Comparison of ENCODE assay signal across 8 mouse cellular contexts in the genomic region with DNA sequence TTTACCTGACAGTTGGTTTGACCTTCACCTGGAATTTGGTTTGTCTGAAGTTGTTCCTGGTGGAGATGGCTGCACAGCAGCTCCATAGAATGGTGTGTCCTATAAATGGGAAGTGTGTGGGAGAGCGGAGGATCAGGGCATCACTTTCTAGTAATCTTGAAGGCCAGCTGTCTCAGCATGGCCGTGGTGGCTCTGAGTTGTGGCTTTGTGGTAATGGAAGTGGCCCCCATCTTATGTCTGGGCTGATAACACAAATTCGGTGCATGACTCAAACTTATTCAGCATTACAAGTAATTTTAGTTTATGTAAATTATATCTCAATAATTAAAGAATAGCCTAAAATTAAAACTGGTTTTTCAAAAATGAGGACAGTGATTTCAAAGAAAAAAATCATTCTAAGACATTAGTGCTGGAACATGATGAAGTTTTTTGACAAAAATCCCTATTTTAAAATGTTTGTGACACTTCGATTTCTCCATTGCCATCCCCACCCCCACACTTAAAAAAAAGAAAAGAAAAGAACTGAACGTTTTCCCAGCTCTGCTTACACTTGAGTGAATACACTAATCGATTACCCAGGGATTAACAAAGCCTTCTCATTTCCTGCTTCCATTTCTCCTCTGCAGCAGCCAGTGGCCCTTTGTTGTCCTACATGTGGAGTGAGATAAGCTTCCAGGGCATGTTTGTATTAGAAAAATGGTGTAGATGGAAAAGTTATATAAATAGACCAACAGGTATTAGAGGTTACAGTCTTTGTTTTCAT.
DNase-seq lines count a peak whose midpoint lies in the region; ATAC-seq and TF ChIP-seq lines count a peak whose summit lies in the region.

No protein-coding gene starts in this region.

- H3K9ac ChIP-seq in kidney, embryonic 16.5 days (replicated peaks; ENCODE audit: low read length): no peak overlapping the region
- H3K9ac ChIP-seq in intestine, embryonic 16.5 days (ENCODE audit: low read depth, low read length): no peak overlapping the region

- no peak for ATAC-seq in kidney, embryonic 16.5 days (ENCODE audit: low FRiP score, low TSS enrichment)
- ATAC-seq in intestine, embryonic 16.5 days: 0 out of 2 replicates have a peak, but pooled peaks have one; percentile 41

- peak overlapping the region; percentile 73; the same call in 1 of the 2 replicates for H3K27ac ChIP-seq in kidney, embryonic 16.5 days (ENCODE audit: low read length)
- H3K27ac ChIP-seq in intestine, embryonic 16.5 days (ENCODE audit: low read length): no peak overlapping the region

- intact Hi-C loops in left cerebral cortex, postnatal 25 days (cut with DNase I): no loop called here

- WGBS in kidney, embryonic 16.5 days: 39% methylated on average over 6 of the region's 6 CpGs
- WGBS in intestine, embryonic 16.5 days: 40% methylated on average over 6 of the region's 6 CpGs

- H3K79me2 ChIP-seq in myocyte (ENCODE audit: control insufficient read depth, insufficient read depth): peaks cover 43% of the 10 kb centered on the region

- 0 out of 2 replicates have a peak, but pooled peaks cover 3% of the 10 kb centered on the region for H3K36me3 ChIP-seq in kidney, embryonic 16.5 days (ENCODE audit: insufficient read depth, low read length)
- H3K36me3 ChIP-seq in intestine, embryonic 16.5 days (ENCODE audit: control insufficient read depth, insufficient read depth, low read length): no peaks in the 10 kb centered on the region
- no peaks in the 10 kb centered on the region for H3K36me3 ChIP-seq in myocyte (ENCODE audit: control insufficient read depth, insufficient read depth)

- H3K4me1 ChIP-seq in kidney, embryonic 16.5 days (ENCODE audit: insufficient read depth, low read length): peaks cover 47% of the 10 kb centered on the region
- peaks cover 30% of the 10 kb centered on the region for H3K4me1 ChIP-seq in intestine, embryonic 16.5 days (ENCODE audit: control insufficient read depth, insufficient read depth, low read length)

- H3ac ChIP-seq in myocyte (ENCODE audit: control insufficient read depth, insufficient read length): no peak overlapping the region

- no peak overlapping the region for H3K4me3 ChIP-seq in kidney, embryonic 16.5 days (ENCODE audit: low read length)
- H3K4me3 ChIP-seq in intestine, embryonic 16.5 days (ENCODE audit: low read length): no peak overlapping the region
- H3K4me3 ChIP-seq in myocyte: no peak overlapping the region

- H3K27me3 ChIP-seq in kidney, embryonic 16.5 days (ENCODE audit: insufficient read depth, low read length): no peaks in the 10 kb centered on the region
- no peaks in the 10 kb centered on the region for H3K27me3 ChIP-seq in intestine, embryonic 16.5 days (replicated peaks; ENCODE audit: control insufficient read depth, insufficient read depth, low read length)
- no peaks in the 10 kb centered on the region for H3K27me3 ChIP-seq in myocyte (ENCODE audit: control insufficient read depth, insufficient read depth, insufficient read length)

- no peaks in the 10 kb centered on the region for H3K9me3 ChIP-seq in kidney, embryonic 16.5 days (ENCODE audit: low read length)
- H3K9me3 ChIP-seq in intestine, embryonic 16.5 days (ENCODE audit: control insufficient read depth, low read length): no peaks in the 10 kb centered on the region

- no peak overlapping the region for H3K4me2 ChIP-seq in kidney, embryonic 16.5 days (replicated peaks; ENCODE audit: low read depth, low read length)
- no peak overlapping the region for H3K4me2 ChIP-seq in intestine, embryonic 16.5 days (ENCODE audit: low read depth, low read length)
- H3K4me2 ChIP-seq in myocyte (ENCODE audit: low read depth): peak overlapping the region; percentile 35

- no peak for TF ChIP-seq POLR2A in myocyte (IDR thresholded peaks at IDR 0.05; ENCODE audit: insufficient read length, low read depth)

- DNase-seq in kidney, postnatal 14 days: no peak
- peak; percentile 69 for DNase-seq in c-Kit-positive CD71-positive TER-119-positive erythroid progenitor cells, embryonic 14.5 days (ENCODE audit: low spot score)
- no peak for DNase-seq in layer of hippocampus, adult 9-11 months
- DNase-seq in right cerebral cortex, adult 2 months (ENCODE audit: low spot score in 2 of 2): no peak
- DNase-seq in left cerebral cortex, postnatal 25 days (ENCODE audit: low spot score in 2 of 2): no peak

TF ChIP-seq in myocyte, 11 proteins besides CTCF, POLR2A, EP300 and RAD21:
- TF ChIP-seq TCF12 (IDR thresholded peaks at IDR 0.05; ENCODE audit: insufficient read depth, poor library complexity, severe bottlenecking) (peak; percentile 75), TCF3 (IDR thresholded peaks at IDR 0.05; ENCODE audit: insufficient read length, low read depth) (peak; percentile 50), MYOD1 (IDR thresholded peaks at IDR 0.05; ENCODE audit: control insufficient read depth in 1 of 3, insufficient read length in 2 of 3, low read depth in 2 of 3) (peak; percentile 42 to 94 (median 82)), POLR2AphosphoS2 (IDR thresholded peaks at IDR 0.05; ENCODE audit: insufficient read length, low read depth) (no peak), REST (IDR thresholded peaks at IDR 0.05; ENCODE audit: insufficient read depth, insufficient read length) (no peak), MAX (IDR thresholded peaks at IDR 0.05; ENCODE audit: low read depth) (no peak), MYOG (IDR thresholded peaks at IDR 0.05; ENCODE audit: control insufficient read depth in 1 of 3, insufficient read depth in 1 of 3, insufficient read length in 2 of 3, low read depth in 2 of 3) (peak; percentile 67 to 89 (median 68))
